Mouse (Mus musculus) liver, embryonic 14.5 days (tissue): Measurements from ENCODE around the gene Bag1. TPM values are rescaled to one million over a fixed set of nuclear protein-coding genes. Genes with fewer than 3 reads are reported as not detected.

Experiments used
- ATAC-seq: fragments of 200-750 bp; cut with Nextera tagmentation; 2 replicates; pipeline ENCODE4 v1.8.0; 2017; ENCODE audit warnings: moderate number of reproducible peaks, mild to moderate bottlenecking, moderate library complexity; ENCODE audit not compliant: insufficient read depth
- DNase-seq, 3 experiments: peaks; one replicate each; pipeline ENCODE4 v3.0.0-alpha.2; 2012 to 2013; ENCODE audit warnings: low read depth in 3 of 3, low spot score in 3 of 3
- H3K27ac ChIP-seq: fragments of 300-500 bp; sonication (generic); 2 replicates; pipeline ENCODE4 v1.5.1; 2014; ENCODE audit warnings: moderate library complexity, mild to moderate bottlenecking, control low read depth, inconsistent platforms
- H3K27me3 ChIP-seq: fragments of 300-500 bp; sonication (generic); 2 replicates; pipeline ENCODE4 v1.6.1; 2014; ENCODE audit warnings: mild to moderate bottlenecking, low read length, moderate library complexity; ENCODE audit not compliant: control insufficient read depth, insufficient read depth
- H3K36me3 ChIP-seq: fragments of 300-500 bp; sonication (generic); replicated peaks from 2 replicates; pipeline ENCODE4 v1.6.1; 2014; ENCODE audit warnings: low read depth; ENCODE audit not compliant: control insufficient read depth, insufficient read depth
- H3K4me1 ChIP-seq, 2 experiments: fragments of 200-500 bp in 1 of 2; fragments of 300-500 bp in 1 of 2; sonication (generic) in 1 of 2; replicated peaks; 2 replicates each; pipeline ENCODE4 v1.6.1; 2012 to 2014; ENCODE audit warnings: antibody characterized with exemption in 1 of 2, inconsistent platforms in 1 of 2, low read length in 1 of 2; ENCODE audit not compliant: control insufficient read depth in 2 of 2, insufficient read depth in 2 of 2
- H3K4me2 ChIP-seq: fragments of 300-500 bp; sonication (generic); 2 replicates; pipeline ENCODE4 v1.6.1; 2014; ENCODE audit warnings: low read depth, mild to moderate bottlenecking, control low read depth, moderate library complexity
- H3K4me3 ChIP-seq, 2 experiments: fragments of 200-500 bp in 1 of 2; fragments of 300-500 bp in 1 of 2; sonication (generic) in 1 of 2; 2 replicates each; pipeline ENCODE4 v1.5.1; 2012 to 2014; ENCODE audit warnings: low read depth in 2 of 2, low read length in 2 of 2, mild to moderate bottlenecking in 2 of 2, control low read depth in 1 of 2, inconsistent platforms in 1 of 2, moderate library complexity in 1 of 2; ENCODE audit not compliant: insufficient read depth in 1 of 2
- H3K9ac ChIP-seq: fragments of 300-500 bp; sonication (generic); replicated peaks from 2 replicates; pipeline ENCODE4 v1.6.1; 2014; ENCODE audit warnings: mild to moderate bottlenecking, control low read depth, moderate library complexity
- H3K9me3 ChIP-seq: fragments of 300-500 bp; sonication (generic); 2 replicates; pipeline ENCODE4 v1.6.1; 2016; ENCODE audit warnings: low read length, mixed read lengths; ENCODE audit not compliant: control insufficient read depth
- CTCF ChIP-seq: IDR thresholded peaks from 2 replicates; pipeline ENCODE4 v1.5.1; 2016; ENCODE audit warnings: antibody characterized with exemption, low read depth, control low read depth
- EP300 ChIP-seq: IDR thresholded peaks from 2 replicates; pipeline ENCODE4 v1.6.1; 2016; ENCODE audit warnings: antibody characterized with exemption, low read depth
- WGBS: fragments of 180-500 bp; shearing (Covaris S2); extraction: QIAGEN DNeasy Blood & Tissue Kit; methylation state at CpG from one replicate; pipeline ENCODE4 v1.1.7; 2014; ENCODE audit not compliant: insufficient replicate concordance; 5-methylcytosine and 5-hydroxymethylcytosine counted together
- polyA plus RNA-seq, 2 experiments: library from polyadenylated mRNA; depleted of rRNA in 1 of 2; stranded (reverse) in 1 of 2; unstranded in 1 of 2; fragments of >200 nt; fragmentation: Nextera tagmentation in 1 of 2; extraction: Ambion mirVana in 1 of 2; gene quantifications; 2 replicates each; pipeline versions ENCODE4 v1.2.1 to v1.2.3; 2012 to 2014

Gene Bag1
- polyA plus RNA-seq, 2 experiments, result 59.8 to 131 TPM

GRCm38 (mm10) chr4:40970842-40971701, 23.0 kb upstream of the Bag1 start, which contains the start of gene Nfx1:
Gene Nfx1, plus strand, starts transcription at chr4:40970906.
- Histone ChIP-seq H3K4me1 (peaks cover 13 to 23% of the 10 kb centered on the region in 2 experiments), H3K9me3 (no peaks in the 10 kb centered on the region), H3K9ac (peak within 1 kb of the TSS; percentile 71), H3K27me3 (no peaks in the 10 kb centered on the region), H3K36me3 (peaks cover 5% of the 10 kb centered on the region; the same call in 1 of the 2 replicates), H3K27ac (peak within 1 kb of the TSS; percentile 79), H3K4me2 (peak within 1 kb of the TSS; percentile 92), H3K4me3 (peak within 1 kb of the TSS; percentile 74 to 99)
- TF ChIP-seq EP300, result no peak
- TF ChIP-seq CTCF, result 0 out of 2 replicates have a peak, but pooled peaks have one; percentile 13
- peak; percentile 94 for ATAC-seq
- DNase-seq, result peak; percentile 93 to 95 (median 95)
- WGBS, result under 1% methylated on average over 85 of the region's 85 CpGs

DNA sequence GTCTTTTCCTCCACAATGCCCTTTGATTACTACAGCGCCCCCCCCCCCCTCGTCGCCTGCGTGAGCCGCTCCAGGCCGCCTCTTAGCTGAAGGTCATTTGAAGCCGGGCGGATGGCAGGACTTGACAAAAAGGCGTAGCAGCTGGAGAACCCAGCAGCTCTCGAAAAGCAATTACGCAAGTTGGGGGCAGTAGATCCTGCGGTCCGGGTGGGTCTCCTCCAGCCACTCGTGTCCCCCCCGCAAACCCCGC, 22.4 kb upstream of the Bag1 start:
- H3K4me2 ChIP-seq, result peak overlapping the region; percentile 92
- peak overlapping the region; percentile 79 for H3K27ac ChIP-seq
- peak overlapping the region; percentile 71 for H3K9ac ChIP-seq
- peaks cover 13 to 21% of the 10 kb centered on the region in 2 experiments for H3K4me1 ChIP-seq
- under 1% methylated on average over 15 of the region's 16 CpGs for WGBS
- H3K4me3 ChIP-seq, result peak overlapping the region; percentile 74 to 99
- no peaks in the 10 kb centered on the region for H3K27me3 ChIP-seq
- ATAC-seq, result peak; percentile 44
- TF ChIP-seq CTCF (no peak), EP300 (no peak; the same call in 1 of the 2 replicates)
- H3K36me3 ChIP-seq, result peaks cover 5% of the 10 kb centered on the region
- DNase-seq, result no peak
- H3K9me3 ChIP-seq, result no peaks in the 10 kb centered on the region

DNA sequence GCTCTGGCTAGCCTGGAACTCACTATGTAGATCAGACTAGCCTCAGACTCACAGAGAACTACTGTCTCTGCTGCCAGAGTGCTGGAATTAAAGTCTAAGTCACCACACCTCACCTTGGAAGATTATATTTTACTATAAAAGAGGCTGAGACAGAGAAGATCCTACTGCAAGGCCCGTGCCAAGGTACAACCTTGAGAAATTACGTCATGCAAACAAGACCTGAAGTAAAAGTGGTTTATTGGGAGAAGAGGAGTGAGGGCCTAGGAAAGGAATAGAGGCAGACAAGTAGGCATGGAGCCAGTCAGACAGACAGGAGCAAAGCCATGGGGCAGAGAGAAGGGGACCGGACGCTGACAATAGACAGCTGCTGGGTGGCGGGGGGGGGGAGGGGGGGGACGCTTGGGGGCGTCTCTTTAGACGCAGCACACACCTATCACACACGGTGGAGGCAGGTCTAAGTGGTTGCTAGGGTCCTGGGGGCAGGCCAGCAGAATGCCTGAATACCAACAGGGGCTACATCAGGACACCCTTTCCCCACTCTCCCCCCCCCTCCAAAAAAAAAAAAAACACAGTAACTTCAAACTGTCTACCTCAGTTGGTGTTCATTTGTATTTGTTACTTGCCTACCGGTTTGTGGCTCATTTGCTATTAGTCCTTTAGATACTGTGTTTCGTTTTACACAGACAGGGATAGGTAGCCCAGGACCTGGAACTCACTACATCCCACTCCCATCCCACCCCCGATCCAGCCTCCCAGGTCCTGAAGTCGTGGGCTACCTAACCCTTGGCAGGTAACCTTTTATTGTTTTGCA, 21.9 kb upstream of the Bag1 start:
- H3K9ac ChIP-seq, result peak overlapping the region; percentile 71
- ATAC-seq (no peak), DNase-seq (no peak)
- H3K4me1 ChIP-seq, result peaks cover 13 to 21% of the 10 kb centered on the region in 2 experiments
- no peaks in the 10 kb centered on the region for H3K9me3 ChIP-seq
- peak overlapping the region; percentile 79 for H3K27ac ChIP-seq
- H3K4me2 ChIP-seq, result peak overlapping the region; percentile 92
- H3K4me3 ChIP-seq, result peak overlapping the region; percentile 74 to 99
- no peaks in the 10 kb centered on the region for H3K27me3 ChIP-seq
- 11% methylated on average over 13 of the region's 13 CpGs for WGBS
- peaks cover 5% of the 10 kb centered on the region for H3K36me3 ChIP-seq
- TF ChIP-seq EP300, result no peak

- no peaks in the 10 kb centered on the region for H3K27me3 ChIP-seq
- no peak overlapping the region for H3K9ac ChIP-seq
- H3K36me3 ChIP-seq, result peaks cover 8% of the 10 kb centered on the region
- no peaks in the 10 kb centered on the region for H3K9me3 ChIP-seq
- no peak overlapping the region for H3K4me2 ChIP-seq
- DNase-seq, result no peak
- no peak overlapping the region for H3K4me3 ChIP-seq
- H3K27ac ChIP-seq, result no peak overlapping the region
- WGBS, result 61% methylated on average over 4 of the region's 4 CpGs
- peaks cover 13 to 20% of the 10 kb centered on the region in 2 experiments for H3K4me1 ChIP-seq
- TF ChIP-seq EP300 (no peak), CTCF (no peak)
- no peak for ATAC-seq
Observed at GRCm38 (mm10) chr4:40969161-40969560, 21.1 kb upstream of the Bag1 start.

GRCm38 (mm10) chr4:40963536-40963935, 15.4 kb upstream of the Bag1 start:
- no peak overlapping the region for H3K27ac ChIP-seq
- ATAC-seq (no peak), DNase-seq (no peak)
- H3K9ac ChIP-seq, result no peak overlapping the region
- H3K9me3 ChIP-seq, result no peaks in the 10 kb centered on the region
- no peaks in the 10 kb centered on the region for H3K4me1 ChIP-seq
- TF ChIP-seq CTCF (no peak), EP300 (no peak)
- no peak overlapping the region for H3K4me3 ChIP-seq
- peaks cover 19% of the 10 kb centered on the region for H3K36me3 ChIP-seq
- H3K27me3 ChIP-seq, result no peaks in the 10 kb centered on the region
- H3K4me2 ChIP-seq, result no peak overlapping the region
- WGBS, result 74% methylated on average over 3 of the region's 3 CpGs
